Mouse (Mus musculus) small intestine, adult 2 months (tissue): ENCODE measurements at regions not wholly inside any gene's neighbourhood (a gene's known extent, or its start where the extent isn't known, plus 50 kb on each side); places are given as distances from the start of the nearest gene placed in this dataset.

Experiments used
- CTCF ChIP-seq: fragments of 200-500 bp; IDR thresholded peaks from 2 replicates; pipeline ENCODE4 v1.5.1; 2012; ENCODE audit warnings: low read depth, mild to moderate bottlenecking, control low read depth, inconsistent platforms, low read length, moderate library complexity, mixed read lengths; ENCODE audit not compliant: insufficient replicate concordance, insufficient read length; ENCODE audit errors: extremely low read depth
- POLR2A ChIP-seq: fragments of 200-500 bp; IDR thresholded peaks from 2 replicates; pipeline ENCODE4 v1.6.1; 2012; ENCODE audit warnings: low read depth, mild to moderate bottlenecking, control low read depth, inconsistent platforms, low read length, moderate library complexity

DNA sequence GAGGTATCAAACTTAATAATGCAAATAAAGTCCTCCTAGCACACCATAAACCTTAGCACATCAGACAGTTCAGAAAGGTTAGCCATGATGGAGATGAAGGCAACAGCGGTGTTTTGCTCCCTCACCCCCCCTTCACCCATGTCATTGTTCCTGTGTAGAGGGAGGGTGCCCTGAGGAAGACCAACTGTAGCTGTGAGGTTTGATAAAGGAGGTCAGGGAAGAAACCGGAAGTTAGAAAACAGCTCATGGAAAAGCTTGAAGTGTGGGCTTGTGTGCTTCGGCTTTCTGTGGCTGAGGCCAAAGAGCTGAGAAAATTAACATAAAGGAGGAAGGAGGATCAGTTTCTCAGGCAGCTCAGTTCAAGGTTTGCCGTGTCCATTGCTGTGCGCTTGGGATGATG is 111.3 kb upstream of the Adra1b start:
- TF ChIP-seq POLR2A (no peak), CTCF (no peak)
